Mouse (Mus musculus): ENCODE data around the gene Atp8a1. TPM values are rescaled to one million over a fixed set of nuclear protein-coding genes. Genes with fewer than 3 reads are reported as not detected.

Atp8a1 gene
- polyA plus RNA-seq, 1 experiment: not detected

DNA sequence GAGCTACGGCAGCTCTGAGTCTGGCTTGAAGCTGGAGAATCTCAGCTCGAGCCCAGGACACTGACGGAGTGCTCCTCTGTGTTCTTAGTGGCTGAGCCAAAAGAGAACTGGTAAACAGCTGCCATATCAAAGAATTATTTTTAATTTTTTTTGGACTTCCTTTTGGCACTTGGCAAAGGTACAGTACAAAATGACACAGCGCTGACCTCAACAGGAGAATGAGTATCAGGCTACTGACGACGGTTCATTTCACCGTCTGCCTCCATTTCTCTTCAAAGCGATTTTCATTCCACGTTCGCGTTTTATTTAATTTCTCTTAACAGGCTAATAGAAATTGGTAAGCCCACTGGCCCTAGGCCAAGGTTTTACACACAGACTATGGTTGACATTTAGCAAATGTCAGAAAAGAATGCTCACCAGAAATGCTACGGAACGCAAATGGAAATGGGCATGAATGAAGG is 177.8 kb downstream of the Atp8a1 start:
- no peaks in the 10 kb centered on the region for H3K36me3 ChIP-seq (ENCODE audit: control insufficient read depth, insufficient read depth)
- no peaks in the 10 kb centered on the region for H3K79me3 ChIP-seq (ENCODE audit: low read depth)
- no peaks in the 10 kb centered on the region for H3K27me3 ChIP-seq (ENCODE audit: control insufficient read depth, insufficient read depth, insufficient read length)
- no peaks in the 10 kb centered on the region for H3K79me2 ChIP-seq (ENCODE audit: control insufficient read depth, insufficient read depth)
- H3K4me3 ChIP-seq (ENCODE audit: insufficient read depth, poor library complexity, severe bottlenecking): no peak overlapping the region
- no peak for TF ChIP-seq CEBPB (IDR thresholded peaks at IDR 0.05; ENCODE audit: low read depth)
- no peak for TF ChIP-seq CTCF (IDR thresholded peaks at IDR 0.05; ENCODE audit: control insufficient read depth, insufficient read depth, insufficient read length)
- no peak for TF ChIP-seq MYOG (IDR thresholded peaks at IDR 0.05; ENCODE audit: control insufficient read depth, extremely low read depth, insufficient read length)
- TF ChIP-seq MYOD1 (IDR thresholded peaks at IDR 0.05; ENCODE audit: control insufficient read depth, insufficient read length, low read depth): no peak
- TF ChIP-seq USF1 (IDR thresholded peaks at IDR 0.05; ENCODE audit: low read depth): no peak
- no peak overlapping the region for H3ac ChIP-seq (ENCODE audit: control insufficient read depth, insufficient read length, low read depth)

- Histone ChIP-seq H3K79me2 (ENCODE audit: control insufficient read depth, insufficient read depth) (no peaks in the 10 kb centered on the region), H3ac (ENCODE audit: control insufficient read depth, insufficient read length, low read depth) (no peak overlapping the region), H3K79me3 (ENCODE audit: low read depth) (no peaks in the 10 kb centered on the region), H3K36me3 (ENCODE audit: control insufficient read depth, insufficient read depth) (no peaks in the 10 kb centered on the region), H3K4me3 (ENCODE audit: insufficient read depth, poor library complexity, severe bottlenecking) (no peak overlapping the region), H3K27me3 (ENCODE audit: control insufficient read depth, insufficient read depth, insufficient read length) (no peaks in the 10 kb centered on the region)
- TF ChIP-seq MYOG (IDR thresholded peaks at IDR 0.05; ENCODE audit: control insufficient read depth, extremely low read depth, insufficient read length) (no peak), CEBPB (IDR thresholded peaks at IDR 0.05; ENCODE audit: low read depth) (no peak), FOSL1 (IDR thresholded peaks at IDR 0.05; ENCODE audit: insufficient read depth, low read length, poor library complexity, severe bottlenecking) (no peak), USF1 (IDR thresholded peaks at IDR 0.05; ENCODE audit: low read depth) (no peak), MYOD1 (IDR thresholded peaks at IDR 0.05; ENCODE audit: control insufficient read depth, insufficient read length, low read depth) (no peak)
These were observed 184.5 kb downstream of the Atp8a1 start for GRCm38 (mm10) chr5:67662715-67663114.

DNA sequence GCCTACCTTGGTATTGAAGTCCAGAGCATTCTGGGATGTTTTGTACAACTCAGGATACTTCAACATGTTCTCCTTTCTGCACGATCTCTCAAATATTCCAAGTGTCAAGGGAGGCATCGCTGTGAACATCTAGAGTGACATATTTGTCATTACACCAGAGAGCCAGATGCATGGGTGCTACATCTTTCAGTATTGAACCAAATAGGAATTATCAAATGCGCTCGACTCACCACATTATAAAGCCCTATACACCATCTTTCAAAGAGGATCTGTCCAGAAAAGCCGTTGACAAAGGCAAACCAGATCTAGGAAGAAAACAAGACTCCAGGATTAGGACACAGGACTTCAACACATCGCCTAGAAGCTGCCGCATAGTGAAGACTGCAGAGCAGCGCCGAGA is 187.4 kb downstream of the Atp8a1 start:
- TF ChIP-seq MAX (IDR thresholded peaks at IDR 0.05): no peak
- no peak for TF ChIP-seq FOSL1 (IDR thresholded peaks at IDR 0.05; ENCODE audit: insufficient read depth, low read length, poor library complexity, severe bottlenecking)
- TF ChIP-seq USF1 (IDR thresholded peaks at IDR 0.05; ENCODE audit: low read depth): no peak
- no peak for TF ChIP-seq MYOD1 (IDR thresholded peaks at IDR 0.05; ENCODE audit: control insufficient read depth, insufficient read length, low read depth)
- TF ChIP-seq CEBPB (IDR thresholded peaks at IDR 0.05; ENCODE audit: low read depth): no peak
- H3K79me2 ChIP-seq (ENCODE audit: control insufficient read depth, insufficient read depth): no peaks in the 10 kb centered on the region
- H3K36me3 ChIP-seq (ENCODE audit: control insufficient read depth, insufficient read depth): no peaks in the 10 kb centered on the region
- no peaks in the 10 kb centered on the region for H3K27me3 ChIP-seq (ENCODE audit: control insufficient read depth, insufficient read depth, insufficient read length)
- H3ac ChIP-seq (ENCODE audit: control insufficient read depth, insufficient read length, low read depth): no peak overlapping the region
- no peaks in the 10 kb centered on the region for H3K79me3 ChIP-seq (ENCODE audit: low read depth)
- H3K4me3 ChIP-seq (ENCODE audit: insufficient read depth, poor library complexity, severe bottlenecking): no peak overlapping the region

GRCm38 (mm10) chr5:67656821-67657259 is 190.4 kb downstream of the Atp8a1 start:
- Histone ChIP-seq H3K27me3 (ENCODE audit: control insufficient read depth, insufficient read depth, insufficient read length) (no peaks in the 10 kb centered on the region), H3ac (ENCODE audit: control insufficient read depth, insufficient read length, low read depth) (no peak overlapping the region), H3K36me3 (ENCODE audit: control insufficient read depth, insufficient read depth) (no peaks in the 10 kb centered on the region), H3K79me3 (ENCODE audit: low read depth) (no peaks in the 10 kb centered on the region), H3K4me3 (ENCODE audit: insufficient read depth, poor library complexity, severe bottlenecking) (no peak overlapping the region), H3K79me2 (ENCODE audit: control insufficient read depth, insufficient read depth) (no peaks in the 10 kb centered on the region)
- TF ChIP-seq MAX (IDR thresholded peaks at IDR 0.05) (no peak), CTCF (IDR thresholded peaks at IDR 0.05; ENCODE audit: control insufficient read depth, insufficient read depth, insufficient read length) (no peak), MYOD1 (IDR thresholded peaks at IDR 0.05; ENCODE audit: control insufficient read depth, insufficient read length, low read depth) (no peak), MYOG (IDR thresholded peaks at IDR 0.05; ENCODE audit: control insufficient read depth, extremely low read depth, insufficient read length) (no peak)

- no peaks in the 10 kb centered on the region for H3K36me3 ChIP-seq (ENCODE audit: control insufficient read depth, insufficient read depth)
- H3K79me3 ChIP-seq (ENCODE audit: low read depth): no peaks in the 10 kb centered on the region
- no peak overlapping the region for H3K4me3 ChIP-seq (ENCODE audit: insufficient read depth, poor library complexity, severe bottlenecking)
- TF ChIP-seq FOSL1 (IDR thresholded peaks at IDR 0.05; ENCODE audit: insufficient read depth, low read length, poor library complexity, severe bottlenecking) (no peak), MYOG (IDR thresholded peaks at IDR 0.05; ENCODE audit: control insufficient read depth, extremely low read depth, insufficient read length) (no peak), CTCF (IDR thresholded peaks at IDR 0.05; ENCODE audit: control insufficient read depth, insufficient read depth, insufficient read length) (no peak), CEBPB (IDR thresholded peaks at IDR 0.05; ENCODE audit: low read depth) (no peak), MYOD1 (IDR thresholded peaks at IDR 0.05; ENCODE audit: control insufficient read depth, insufficient read length, low read depth) (no peak), MAX (IDR thresholded peaks at IDR 0.05) (no peak), USF1 (IDR thresholded peaks at IDR 0.05; ENCODE audit: low read depth) (no peak)
- H3ac ChIP-seq (ENCODE audit: control insufficient read depth, insufficient read length, low read depth): no peak overlapping the region
- no peaks in the 10 kb centered on the region for H3K27me3 ChIP-seq (ENCODE audit: control insufficient read depth, insufficient read depth, insufficient read length)
- H3K79me2 ChIP-seq (ENCODE audit: control insufficient read depth, insufficient read depth): no peaks in the 10 kb centered on the region
These were observed 191.3 kb downstream of the Atp8a1 start for GRCm38 (mm10) chr5:67655696-67656519.

DNA sequence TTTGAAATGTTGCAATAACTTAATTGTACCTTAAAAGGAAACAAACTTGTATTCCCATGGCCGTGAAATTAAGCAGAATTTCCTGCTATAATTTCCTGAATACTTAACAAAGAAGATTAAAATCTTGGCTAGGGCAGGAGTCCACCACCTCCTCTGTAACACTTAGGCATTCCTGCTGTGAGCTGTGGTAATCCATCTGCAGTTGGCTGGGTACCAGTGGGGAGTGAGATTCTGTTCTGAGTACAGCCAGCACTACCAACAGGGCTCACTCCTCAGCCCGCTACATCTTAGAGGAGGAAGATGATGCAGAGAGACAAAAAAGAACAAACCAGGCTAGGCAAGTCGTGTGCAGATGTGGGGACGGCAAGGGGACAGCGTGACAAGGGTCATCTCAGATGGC is 192.7 kb downstream of the Atp8a1 start:
- TF ChIP-seq MAX (IDR thresholded peaks at IDR 0.05) (no peak), USF1 (IDR thresholded peaks at IDR 0.05; ENCODE audit: low read depth) (no peak), MYOD1 (IDR thresholded peaks at IDR 0.05; ENCODE audit: control insufficient read depth, insufficient read length, low read depth) (no peak), CEBPB (IDR thresholded peaks at IDR 0.05; ENCODE audit: low read depth) (no peak), MYOG (IDR thresholded peaks at IDR 0.05; ENCODE audit: control insufficient read depth, extremely low read depth, insufficient read length) (no peak), FOSL1 (IDR thresholded peaks at IDR 0.05; ENCODE audit: insufficient read depth, low read length, poor library complexity, severe bottlenecking) (no peak), CTCF (IDR thresholded peaks at IDR 0.05; ENCODE audit: control insufficient read depth, insufficient read depth, insufficient read length) (no peak)
- H3K4me3 ChIP-seq (ENCODE audit: insufficient read depth, poor library complexity, severe bottlenecking): no peak overlapping the region
- no peaks in the 10 kb centered on the region for H3K27me3 ChIP-seq (ENCODE audit: control insufficient read depth, insufficient read depth, insufficient read length)
- no peaks in the 10 kb centered on the region for H3K79me3 ChIP-seq (ENCODE audit: low read depth)
- H3K36me3 ChIP-seq (ENCODE audit: control insufficient read depth, insufficient read depth): no peaks in the 10 kb centered on the region
- no peak overlapping the region for H3ac ChIP-seq (ENCODE audit: control insufficient read depth, insufficient read length, low read depth)
- H3K79me2 ChIP-seq (ENCODE audit: control insufficient read depth, insufficient read depth): no peaks in the 10 kb centered on the region

All from C2C12 (cell line).